Mouse (Mus musculus) embryonic fibroblast, embryonic 13.5 days (primary cell): ENCODE results near the gene Klf17.

ENCODE experiments used
- CTCF ChIP-seq: IDR thresholded peaks from 2 replicates; pipeline ENCODE4 v1.5.1; 2011; ENCODE audit warnings: mild to moderate bottlenecking, control low read depth, low read length, moderate library complexity, borderline replicate concordance; ENCODE audit not compliant: insufficient read depth
- POLR2A ChIP-seq: IDR thresholded peaks from 2 replicates; pipeline ENCODE4 v1.6.1; 2011; ENCODE audit warnings: low read depth, mild to moderate bottlenecking, control low read depth, low read length, moderate library complexity

DNA sequence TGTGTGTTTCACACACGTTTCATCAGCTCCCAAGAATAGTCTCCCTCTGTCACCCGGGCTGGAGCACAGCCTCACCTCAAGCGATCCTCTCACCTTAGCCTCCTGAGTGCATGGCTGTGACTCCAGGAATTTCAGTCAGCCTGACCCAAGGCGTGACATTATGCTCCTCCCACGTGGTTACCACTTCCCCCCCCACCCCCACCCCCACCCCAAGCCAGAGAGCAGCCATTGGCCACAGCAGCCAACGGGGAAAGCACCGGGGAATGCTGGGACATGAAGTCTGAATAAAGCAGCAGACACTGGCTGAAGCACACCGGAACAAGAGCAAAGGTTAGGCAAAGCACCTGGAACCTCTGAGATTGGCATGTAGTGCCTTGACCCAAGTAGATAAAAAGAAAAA is 21.5 kb upstream of the Klf17 start:
- no peak for TF ChIP-seq CTCF
- no peak for TF ChIP-seq POLR2A
